Mouse (Mus musculus): ENCODE results near the gene Hist1h4h.

DNA sequence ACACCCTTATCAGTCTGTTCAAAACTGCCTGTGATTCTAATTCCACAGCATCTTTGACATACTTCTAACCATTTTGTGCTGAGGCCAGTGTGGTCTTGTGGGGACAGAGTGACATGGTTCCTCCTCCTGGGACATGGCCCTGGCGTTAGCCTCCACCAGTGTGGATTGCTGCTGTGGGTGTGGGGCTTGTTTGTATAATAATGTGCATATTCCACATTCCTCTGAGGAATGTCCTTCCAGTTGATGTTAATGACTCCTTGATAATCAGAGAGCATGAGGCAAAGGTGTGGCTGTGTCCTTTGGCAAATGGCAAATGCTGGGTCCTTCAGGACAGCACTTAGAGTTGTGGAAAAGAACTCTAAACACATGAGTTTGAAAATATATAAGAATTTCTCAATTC lies 17.3 kb upstream of the Hist1h4h start:
- TF ChIP-seq CTCF (IDR thresholded peaks at IDR 0.05; ENCODE audit: control insufficient read depth, insufficient read depth, low read length) (no peak), POLR2A (IDR thresholded peaks at IDR 0.05; ENCODE audit: borderline replicate concordance, control insufficient read depth, low read depth, low read length) (no peak)
